Mouse (Mus musculus): ENCODE measurements at regions not wholly inside any gene's neighbourhood (a gene's known extent, or its start where the extent isn't known, plus 50 kb on each side); places are given as distances from the start of the nearest gene placed in this dataset.

DNA sequence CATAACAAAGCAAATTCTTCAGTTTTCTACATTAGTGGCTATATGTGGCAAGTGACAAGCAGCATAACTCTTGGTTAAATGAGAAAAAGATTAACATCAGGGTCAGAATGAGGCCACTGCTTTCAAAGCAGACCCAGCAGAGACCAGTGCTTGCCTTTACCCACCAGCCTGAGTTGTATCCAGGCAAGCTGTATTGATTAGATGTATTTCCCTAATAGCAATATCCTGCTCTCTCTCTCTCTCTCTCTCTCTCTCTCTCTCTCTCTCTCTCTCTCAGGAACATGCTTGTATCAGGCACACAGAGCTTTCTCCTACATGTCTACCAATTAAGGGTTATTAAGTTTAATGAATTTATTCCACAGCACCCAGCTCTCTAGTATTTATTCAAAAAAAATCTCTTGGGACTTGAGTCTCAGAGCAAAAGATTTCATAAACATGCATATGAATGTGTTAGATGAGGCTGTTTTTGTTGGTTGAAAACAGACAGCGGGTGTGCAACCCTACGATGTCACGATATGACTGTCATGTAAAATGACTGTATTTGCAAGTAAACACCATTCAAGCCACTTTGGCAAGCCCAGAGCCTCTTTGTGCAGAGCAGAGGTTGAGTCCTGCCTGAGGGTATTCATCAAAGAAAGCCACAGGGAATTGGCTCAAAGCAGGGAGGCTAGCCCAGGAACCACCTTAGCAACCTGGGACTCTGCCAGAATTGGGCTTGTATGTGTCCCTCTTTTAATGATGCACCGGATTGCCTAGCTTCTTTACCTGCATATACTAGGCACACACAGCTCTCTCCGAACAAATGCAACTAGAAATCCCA is 136.0 kb upstream of the Fndc3a start:
- Histone ChIP-seq H3K4me1 (replicated peaks; ENCODE audit: control insufficient read depth, insufficient read depth, low read length) (no peaks in the 10 kb centered on the region), H3K4me3 (ENCODE audit: control insufficient read depth, insufficient read depth, low read length) (no peak overlapping the region), H3K27me3 (ENCODE audit: control insufficient read depth, insufficient read depth, low read length) (no peaks in the 10 kb centered on the region), H3K27ac (ENCODE audit: control insufficient read depth, insufficient read depth, low read length) (no peak overlapping the region), H3K36me3 (ENCODE audit: control insufficient read depth, insufficient read depth, low read length) (no peaks in the 10 kb centered on the region)
- TF ChIP-seq CTCF (IDR thresholded peaks at IDR 0.05; ENCODE audit: borderline replicate concordance, control insufficient read depth, extremely low read depth, insufficient read depth, low read length, poor library complexity): no peak
- no peak for DNase-seq
- WGBS: 91% methylated on average over 5 of the region's 5 CpGs

DNA sequence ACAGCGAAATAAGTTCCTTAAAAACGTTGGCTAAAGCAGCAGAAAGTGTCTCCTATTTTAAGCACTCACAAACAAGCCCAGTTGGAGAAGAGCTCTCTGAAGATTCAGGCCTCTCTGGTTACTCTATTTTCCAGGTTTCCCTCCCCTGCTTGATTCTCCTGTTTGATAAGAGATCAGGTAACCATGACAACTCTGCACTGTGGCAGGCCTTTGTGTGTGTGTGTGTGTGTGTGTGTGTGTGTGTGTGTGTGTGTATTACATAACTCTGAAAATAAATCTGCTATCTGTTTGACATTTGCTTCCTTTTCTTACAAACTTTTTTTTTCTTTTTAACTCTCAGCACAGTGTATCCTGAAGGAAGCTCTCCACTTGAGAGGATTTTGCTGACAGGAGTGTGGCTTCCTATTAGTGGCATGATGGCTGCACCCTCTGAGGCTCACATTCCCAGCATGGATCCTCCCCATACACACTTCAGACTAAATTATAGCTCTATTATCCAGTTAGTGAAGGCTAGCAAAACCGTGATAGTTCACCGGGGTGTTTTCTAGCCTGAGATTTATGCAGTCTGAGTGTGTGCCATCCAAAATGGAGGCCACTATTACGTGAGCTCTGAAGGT is 135.1 kb upstream of the Fndc3a start:
- WGBS: 54% methylated on average over 5 of the region's 5 CpGs
- TF ChIP-seq POLR2A (IDR thresholded peaks at IDR 0.05; ENCODE audit: control insufficient read depth, extremely low read depth, insufficient read depth, low read length, poor library complexity) (no peak), CTCF (IDR thresholded peaks at IDR 0.05; ENCODE audit: borderline replicate concordance, control insufficient read depth, extremely low read depth, insufficient read depth, low read length, poor library complexity) (no peak)
- Histone ChIP-seq H3K27ac (ENCODE audit: control insufficient read depth, insufficient read depth, low read length) (no peak overlapping the region), H3K4me3 (ENCODE audit: control insufficient read depth, insufficient read depth, low read length) (no peak overlapping the region), H3K27me3 (ENCODE audit: control insufficient read depth, insufficient read depth, low read length) (no peaks in the 10 kb centered on the region), H3K36me3 (ENCODE audit: control insufficient read depth, insufficient read depth, low read length) (no peaks in the 10 kb centered on the region), H3K4me1 (replicated peaks; ENCODE audit: control insufficient read depth, insufficient read depth, low read length) (no peaks in the 10 kb centered on the region)
- DNase-seq: no peak

DNA sequence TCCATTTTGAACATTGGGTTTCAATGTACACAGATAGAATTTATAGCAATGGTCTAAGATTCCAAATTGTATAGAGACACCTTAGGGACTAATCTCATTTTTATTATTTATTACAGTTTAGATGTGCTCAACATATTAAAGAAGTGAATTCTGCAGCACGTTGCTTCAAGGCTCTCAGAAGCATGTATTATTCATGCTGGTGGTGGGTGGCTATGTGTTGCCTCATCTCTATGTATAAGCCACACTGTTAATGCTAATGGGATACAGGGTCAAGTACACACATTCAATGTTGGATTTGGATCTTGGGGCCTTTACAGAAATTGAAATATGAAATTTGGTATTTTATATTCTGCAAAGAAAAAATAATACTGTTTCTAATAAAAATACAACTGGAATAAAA is 131.9 kb upstream of the Fndc3a start:
- no peaks in the 10 kb centered on the region for H3K36me3 ChIP-seq (ENCODE audit: control insufficient read depth, insufficient read depth, low read length)
- WGBS: 86% methylated on average over 1 of the region's 1 CpGs
- no peak for TF ChIP-seq POLR2A (IDR thresholded peaks at IDR 0.05; ENCODE audit: control insufficient read depth, extremely low read depth, insufficient read depth, low read length, poor library complexity)
- no peak for TF ChIP-seq CTCF (IDR thresholded peaks at IDR 0.05; ENCODE audit: borderline replicate concordance, control insufficient read depth, extremely low read depth, insufficient read depth, low read length, poor library complexity)
- H3K4me1 ChIP-seq (replicated peaks; ENCODE audit: control insufficient read depth, insufficient read depth, low read length): no peaks in the 10 kb centered on the region
- no peak for DNase-seq
- H3K27me3 ChIP-seq (ENCODE audit: control insufficient read depth, insufficient read depth, low read length): no peaks in the 10 kb centered on the region
- H3K27ac ChIP-seq (ENCODE audit: control insufficient read depth, insufficient read depth, low read length): no peak overlapping the region
- H3K4me3 ChIP-seq (ENCODE audit: control insufficient read depth, insufficient read depth, low read length): no peak overlapping the region

DNA sequence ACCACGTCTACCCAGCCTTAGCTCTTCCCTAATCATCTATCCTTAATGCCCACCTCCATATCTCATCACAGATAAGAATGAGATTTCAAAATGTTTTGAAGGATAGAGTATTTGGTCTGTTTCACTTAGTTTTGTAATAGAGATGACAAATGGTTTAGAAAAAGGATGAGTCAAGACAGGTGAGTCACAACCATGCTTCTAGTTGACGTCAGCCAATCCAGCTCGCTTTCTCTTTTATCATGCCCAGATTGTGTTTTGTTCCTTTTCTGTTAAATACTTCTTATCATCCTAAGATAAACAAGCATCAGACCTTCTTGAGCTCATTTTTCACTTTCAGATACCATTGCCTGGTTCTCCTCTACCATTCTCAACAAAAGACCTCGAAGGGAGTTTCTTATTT is 125.4 kb upstream of the Fndc3a start:
- 95% methylated on average over 4 of the region's 4 CpGs for WGBS

DNA sequence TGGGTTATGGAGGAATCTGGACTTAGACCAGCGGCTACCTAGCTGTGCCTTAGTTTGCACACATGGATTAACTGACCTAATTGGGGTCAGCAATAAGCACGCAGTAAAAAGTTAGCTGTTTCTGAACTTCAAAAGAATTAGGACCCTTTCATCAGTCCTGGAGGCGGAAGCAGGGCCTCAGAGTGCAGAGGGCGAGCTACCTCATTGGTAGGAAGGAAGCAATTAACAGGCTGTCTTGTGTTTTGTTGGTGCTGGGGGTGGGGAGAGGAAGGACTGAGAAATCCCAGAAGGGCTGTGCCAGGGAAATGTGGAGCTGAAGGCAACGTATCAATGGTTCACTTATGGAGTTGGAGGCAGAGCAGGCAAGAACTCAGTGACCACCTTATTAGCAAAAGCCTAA is 119.5 kb upstream of the Fndc3a start:
- DNase-seq: peak; percentile 28
- 19% methylated on average over 5 of the region's 5 CpGs for WGBS
- Histone ChIP-seq H3K4me1 (replicated peaks; ENCODE audit: control insufficient read depth, insufficient read depth, low read length) (peaks cover 9% of the 10 kb centered on the region), H3K4me3 (ENCODE audit: control insufficient read depth, insufficient read depth, low read length) (no peak overlapping the region), H3K27ac (ENCODE audit: control insufficient read depth, insufficient read depth, low read length) (no peak overlapping the region), H3K27me3 (ENCODE audit: control insufficient read depth, insufficient read depth, low read length) (no peaks in the 10 kb centered on the region), H3K36me3 (ENCODE audit: control insufficient read depth, insufficient read depth, low read length) (no peaks in the 10 kb centered on the region)
- TF ChIP-seq POLR2A (IDR thresholded peaks at IDR 0.05; ENCODE audit: control insufficient read depth, extremely low read depth, insufficient read depth, low read length, poor library complexity): no peak
- no peak for TF ChIP-seq CTCF (IDR thresholded peaks at IDR 0.05; ENCODE audit: borderline replicate concordance, control insufficient read depth, extremely low read depth, insufficient read depth, low read length, poor library complexity)

More for the DNA sequence above, 125.4 kb upstream of the Fndc3a start:
- H3K27me3 ChIP-seq (ENCODE audit: control insufficient read depth, insufficient read depth, low read length): no peaks in the 10 kb centered on the region
- no peaks in the 10 kb centered on the region for H3K36me3 ChIP-seq (ENCODE audit: control insufficient read depth, insufficient read depth, low read length)
- H3K4me1 ChIP-seq (replicated peaks; ENCODE audit: control insufficient read depth, insufficient read depth, low read length): no peaks in the 10 kb centered on the region
- no peak overlapping the region for H3K4me3 ChIP-seq (ENCODE audit: control insufficient read depth, insufficient read depth, low read length)
- no peak for DNase-seq
- TF ChIP-seq CTCF (IDR thresholded peaks at IDR 0.05; ENCODE audit: borderline replicate concordance, control insufficient read depth, extremely low read depth, insufficient read depth, low read length, poor library complexity): no peak
- no peak for TF ChIP-seq POLR2A (IDR thresholded peaks at IDR 0.05; ENCODE audit: control insufficient read depth, extremely low read depth, insufficient read depth, low read length, poor library complexity)
- H3K27ac ChIP-seq (ENCODE audit: control insufficient read depth, insufficient read depth, low read length): no peak overlapping the region

DNA sequence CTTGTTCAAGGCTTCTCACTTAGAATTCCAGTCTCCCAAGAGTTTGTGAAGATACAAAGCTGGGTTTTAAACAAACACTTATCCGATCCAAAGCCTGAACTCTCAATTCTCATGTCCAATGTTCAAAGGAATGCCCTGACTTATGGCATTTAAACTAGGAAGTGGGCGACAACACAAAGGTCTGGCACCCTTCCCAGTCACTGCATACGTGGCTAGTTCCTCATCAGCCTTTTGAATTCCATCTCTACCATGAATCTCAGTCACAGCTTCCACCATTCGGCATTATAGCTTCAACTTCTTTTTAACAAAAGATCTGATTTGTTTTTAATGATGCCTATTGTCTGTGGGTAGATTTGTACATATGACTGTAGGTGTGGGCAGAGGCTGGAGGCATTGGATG is 115.7 kb upstream of the Fndc3a start:
- H3K4me3 ChIP-seq (ENCODE audit: control insufficient read depth, insufficient read depth, low read length): no peak overlapping the region
- no peak overlapping the region for H3K27ac ChIP-seq (ENCODE audit: control insufficient read depth, insufficient read depth, low read length)
- no peaks in the 10 kb centered on the region for H3K27me3 ChIP-seq (ENCODE audit: control insufficient read depth, insufficient read depth, low read length)
- no peak for DNase-seq
- peaks cover 12% of the 10 kb centered on the region for H3K4me1 ChIP-seq (replicated peaks; ENCODE audit: control insufficient read depth, insufficient read depth, low read length)
- TF ChIP-seq CTCF (IDR thresholded peaks at IDR 0.05; ENCODE audit: borderline replicate concordance, control insufficient read depth, extremely low read depth, insufficient read depth, low read length, poor library complexity) (no peak), POLR2A (IDR thresholded peaks at IDR 0.05; ENCODE audit: control insufficient read depth, extremely low read depth, insufficient read depth, low read length, poor library complexity) (no peak)
- H3K36me3 ChIP-seq (ENCODE audit: control insufficient read depth, insufficient read depth, low read length): no peaks in the 10 kb centered on the region
- WGBS: 28% methylated on average over 4 of the region's 4 CpGs
